Mouse (Mus musculus): ENCODE results near the gene Cd8a. TPM values are rescaled to one million over a fixed set of nuclear protein-coding genes. Genes with fewer than 3 reads are reported as not detected.
A peak's percentile ranks its signal among the peaks of the same experiment; 100 is the strongest.
"Not testable (repeated sequence)": the region's sequence is repeated elsewhere in the genome, so short reads cannot be mapped to it uniquely, and the experiment has no call there.

The Cd8a gene
- 1.4 and 1.6 TPM in 2 replicates for polyA plus RNA-seq (2015; fragmentation: Nextera tagmentation; extraction: Ambion mirVana)

DNA sequence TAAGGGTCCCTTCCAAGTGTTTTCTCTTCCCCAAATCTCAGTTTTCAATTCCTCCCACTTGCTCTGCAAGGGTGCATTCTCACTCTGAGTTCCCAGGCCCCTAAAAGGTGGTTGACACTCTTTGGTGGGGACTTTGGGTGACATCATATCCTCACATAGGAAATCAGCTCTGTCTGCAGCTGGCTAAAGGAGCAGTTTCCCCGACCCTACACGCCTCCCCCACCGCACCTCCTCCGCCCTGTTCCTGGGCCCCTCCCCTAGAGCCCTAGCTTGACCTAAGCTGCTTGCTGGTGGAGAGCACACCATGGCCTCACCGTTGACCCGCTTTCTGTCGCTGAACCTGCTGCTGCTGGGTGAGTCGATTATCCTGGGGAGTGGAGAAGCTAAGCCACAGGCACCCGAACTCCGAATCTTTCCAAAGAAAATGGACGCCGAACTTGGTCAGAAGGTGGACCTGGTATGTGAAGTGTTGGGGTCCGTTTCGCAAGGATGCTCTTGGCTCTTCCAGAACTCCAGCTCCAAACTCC is at the start of gene Cd8a:
Gene Cd8a (plus strand): TSS at position 179 of the 527 bp plus-strand sequence.
- Histone ChIP-seq H3K27me3 (ENCODE audit: insufficient read depth, low read length) (no peaks in the 10 kb centered on the region), H3K36me3 (ENCODE audit: insufficient read depth, low read length) (no peaks in the 10 kb centered on the region), H3K9ac (ENCODE audit: low read depth, low read length) (no peak within 1 kb of the TSS), H3K9me3 (replicated peaks; ENCODE audit: low read length) (no peaks in the 10 kb centered on the region), H3K4me2 (ENCODE audit: low read length) (no peak within 1 kb of the TSS), H3K4me3 (replicated peaks; ENCODE audit: low read depth, low read length) (no peak within 1 kb of the TSS), H3K27ac (no peak within 1 kb of the TSS), H3K4me1 (replicated peaks; ENCODE audit: insufficient read depth, low read length) (no peaks in the 10 kb centered on the region)
- WGBS, result 66% methylated on average over 14 of the region's 14 CpGs
- DNase-seq (ENCODE audit: low spot score), result no peak
- 0 out of 2 replicates have a peak, but pooled peaks have one; percentile 40 for ATAC-seq (replicated peaks; ENCODE audit: low FRiP score, low read depth)
- TF ChIP-seq CTCF (IDR thresholded peaks at IDR 0.05; ENCODE audit: low read depth), result no peak

GRCm38 (mm10) chr6:71324816-71325215 is 48.4 kb upstream of the Cd8a start:
- no peak overlapping the region for H3K4me2 ChIP-seq (ENCODE audit: low read length)
- ATAC-seq (replicated peaks; ENCODE audit: low FRiP score, low read depth) (no peak), DNase-seq (ENCODE audit: low spot score) (no peak)
- TF ChIP-seq CTCF (IDR thresholded peaks at IDR 0.05; ENCODE audit: low read depth), result no peak
- no peak overlapping the region for H3K4me3 ChIP-seq (replicated peaks; ENCODE audit: low read depth, low read length)
- no peaks in the 10 kb centered on the region for H3K4me1 ChIP-seq (replicated peaks; ENCODE audit: insufficient read depth, low read length)
- no peaks in the 10 kb centered on the region for H3K27me3 ChIP-seq (ENCODE audit: insufficient read depth, low read length)
- no peak overlapping the region for H3K9ac ChIP-seq (ENCODE audit: low read depth, low read length)
- H3K9me3 ChIP-seq (replicated peaks; ENCODE audit: low read length), result no peaks in the 10 kb centered on the region
- H3K27ac ChIP-seq, result no peak overlapping the region
- H3K36me3 ChIP-seq (ENCODE audit: insufficient read depth, low read length), result no peaks in the 10 kb centered on the region
- 89% methylated on average over 9 of the region's 9 CpGs for WGBS

DNA sequence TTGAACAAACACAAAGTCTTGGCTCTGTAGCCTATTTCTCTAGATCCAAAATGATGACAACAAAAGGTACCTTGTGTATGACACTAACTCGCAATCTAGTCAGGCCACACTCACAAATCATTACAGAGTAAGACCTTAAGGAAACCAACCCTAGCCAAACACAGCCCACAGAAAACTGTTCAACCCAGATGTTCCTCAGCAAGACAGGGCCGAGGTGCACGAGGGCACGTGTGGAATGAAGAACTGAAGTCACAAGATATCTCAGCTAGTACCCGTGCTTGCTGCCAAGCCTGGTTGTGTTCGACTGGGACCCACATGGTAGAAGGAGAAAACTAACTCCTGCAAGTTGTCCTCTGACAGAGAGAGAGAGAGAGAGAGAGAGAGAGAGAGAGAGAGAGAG is 43.3 kb upstream of the Cd8a start:
- ATAC-seq (replicated peaks; ENCODE audit: low FRiP score, low read depth) (no peak), DNase-seq (ENCODE audit: low spot score) (no peak)
- no peaks in the 10 kb centered on the region for H3K4me1 ChIP-seq (replicated peaks; ENCODE audit: insufficient read depth, low read length)
- no peak overlapping the region for H3K4me2 ChIP-seq (ENCODE audit: low read length)
- no peak overlapping the region for H3K27ac ChIP-seq
- WGBS, result 82% methylated on average over 6 of the region's 6 CpGs
- TF ChIP-seq CTCF (IDR thresholded peaks at IDR 0.05; ENCODE audit: low read depth), result no peak
- no peak overlapping the region for H3K4me3 ChIP-seq (replicated peaks; ENCODE audit: low read depth, low read length)
- no peaks in the 10 kb centered on the region for H3K36me3 ChIP-seq (ENCODE audit: insufficient read depth, low read length)
- no peaks in the 10 kb centered on the region for H3K9me3 ChIP-seq (replicated peaks; ENCODE audit: low read length)
- no peaks in the 10 kb centered on the region for H3K27me3 ChIP-seq (ENCODE audit: insufficient read depth, low read length)
- no peak overlapping the region for H3K9ac ChIP-seq (ENCODE audit: low read depth, low read length)

DNA sequence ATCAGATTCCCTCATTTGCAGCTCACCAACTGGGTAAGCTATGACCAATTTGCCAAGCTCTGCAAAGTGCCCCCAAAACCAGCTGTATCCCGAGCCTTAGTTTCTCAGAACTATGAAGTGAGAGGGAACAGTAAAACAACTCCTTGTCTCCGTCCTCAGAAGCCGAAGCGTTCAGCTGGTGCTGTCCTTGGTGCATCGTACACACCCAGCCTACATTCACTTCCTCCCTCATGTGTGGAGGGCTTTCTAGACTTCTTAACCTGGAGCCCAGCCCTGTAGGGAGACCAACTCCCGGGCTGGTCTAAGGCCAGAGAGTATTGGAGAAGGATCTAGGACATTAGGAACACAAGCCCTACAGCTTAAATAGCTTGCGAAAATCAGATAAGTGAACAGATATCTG is 42.7 kb upstream of the Cd8a start:
- Histone ChIP-seq H3K4me2 (ENCODE audit: low read length) (no peak overlapping the region), H3K4me1 (replicated peaks; ENCODE audit: insufficient read depth, low read length) (no peaks in the 10 kb centered on the region), H3K9ac (ENCODE audit: low read depth, low read length) (no peak overlapping the region), H3K27ac (no peak overlapping the region), H3K9me3 (replicated peaks; ENCODE audit: low read length) (no peaks in the 10 kb centered on the region), H3K4me3 (replicated peaks; ENCODE audit: low read depth, low read length) (no peak overlapping the region), H3K36me3 (ENCODE audit: insufficient read depth, low read length) (no peaks in the 10 kb centered on the region), H3K27me3 (ENCODE audit: insufficient read depth, low read length) (no peaks in the 10 kb centered on the region)
- ATAC-seq (replicated peaks; ENCODE audit: low FRiP score, low read depth) (no peak), DNase-seq (ENCODE audit: low spot score) (no peak)
- no peak for TF ChIP-seq CTCF (IDR thresholded peaks at IDR 0.05; ENCODE audit: low read depth)
- WGBS, result 78% methylated on average over 7 of the region's 7 CpGs

- not testable (repeated sequence) for ATAC-seq (replicated peaks; ENCODE audit: low FRiP score, low read depth); H3K9me3 ChIP-seq (replicated peaks; ENCODE audit: low read length); H3K27ac ChIP-seq; H3K9ac ChIP-seq (ENCODE audit: low read depth, low read length); DNase-seq (ENCODE audit: low spot score); H3K4me2 ChIP-seq (ENCODE audit: low read length); H3K36me3 ChIP-seq (ENCODE audit: insufficient read depth, low read length); H3K4me3 ChIP-seq (replicated peaks; ENCODE audit: low read depth, low read length); H3K27me3 ChIP-seq (ENCODE audit: insufficient read depth, low read length); H3K4me1 ChIP-seq (replicated peaks; ENCODE audit: insufficient read depth, low read length)
- 85% methylated on average over 1 of the region's 4 CpGs for WGBS
These were observed 41.7 kb upstream of the Cd8a start for GRCm38 (mm10) chr6:71331491-71331890.

GRCm38 (mm10) chr6:71332236-71332965 is 40.8 kb upstream of the Cd8a start:
- Histone ChIP-seq H3K27me3 (ENCODE audit: insufficient read depth, low read length) (no peaks in the 10 kb centered on the region), H3K4me2 (ENCODE audit: low read length) (no peak overlapping the region), H3K9me3 (replicated peaks; ENCODE audit: low read length) (no peaks in the 10 kb centered on the region), H3K27ac (no peak overlapping the region), H3K36me3 (ENCODE audit: insufficient read depth, low read length) (no peaks in the 10 kb centered on the region), H3K4me3 (replicated peaks; ENCODE audit: low read depth, low read length) (no peak overlapping the region), H3K9ac (ENCODE audit: low read depth, low read length) (no peak overlapping the region), H3K4me1 (replicated peaks; ENCODE audit: insufficient read depth, low read length) (no peaks in the 10 kb centered on the region)
- ATAC-seq (replicated peaks; ENCODE audit: low FRiP score, low read depth), result no peak
- no peak for TF ChIP-seq CTCF (IDR thresholded peaks at IDR 0.05; ENCODE audit: low read depth)
- WGBS, result 81% methylated on average over 11 of the region's 11 CpGs
- DNase-seq (ENCODE audit: low spot score), result no peak
